Mouse (Mus musculus): ENCODE measurements around the gene Lrrc20.
A peak's percentile ranks its signal among the peaks of the same experiment; 100 is the strongest.
"Not testable (repeated sequence)": the region's sequence is repeated elsewhere in the genome, so short reads cannot be mapped to it uniquely, and the experiment has no call there.

Lrrc20 gene

DNA sequence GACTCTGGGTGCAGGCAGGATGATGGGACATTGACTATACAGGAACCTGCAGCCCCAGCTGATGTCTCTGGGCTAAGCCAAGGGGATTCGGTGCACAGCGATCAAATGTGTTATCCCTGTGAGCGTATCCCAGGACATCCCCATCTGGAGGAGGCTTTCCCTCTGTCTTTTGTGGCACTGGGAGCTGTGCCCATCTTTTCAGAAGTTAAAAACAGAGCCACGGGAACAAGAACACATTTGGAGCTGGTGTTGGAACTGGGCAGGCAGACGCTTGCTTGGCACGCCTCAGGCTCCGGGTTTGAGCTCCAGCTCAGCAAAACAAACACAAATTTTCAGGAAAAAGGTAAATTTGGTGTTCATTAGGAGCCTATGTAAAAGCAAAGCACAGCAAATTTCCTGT, 122.4 kb downstream of the Lrrc20 start:
- no peak for DNase-seq

- no peak for DNase-seq
Measured at GRCm38 (mm10) chr10:61599556-61600114, 124.0 kb downstream of the Lrrc20 start.

GRCm38 (mm10) chr10:61602283-61603033, 126.9 kb downstream of the Lrrc20 start:
- DNase-seq, result peak; percentile 30

DNA sequence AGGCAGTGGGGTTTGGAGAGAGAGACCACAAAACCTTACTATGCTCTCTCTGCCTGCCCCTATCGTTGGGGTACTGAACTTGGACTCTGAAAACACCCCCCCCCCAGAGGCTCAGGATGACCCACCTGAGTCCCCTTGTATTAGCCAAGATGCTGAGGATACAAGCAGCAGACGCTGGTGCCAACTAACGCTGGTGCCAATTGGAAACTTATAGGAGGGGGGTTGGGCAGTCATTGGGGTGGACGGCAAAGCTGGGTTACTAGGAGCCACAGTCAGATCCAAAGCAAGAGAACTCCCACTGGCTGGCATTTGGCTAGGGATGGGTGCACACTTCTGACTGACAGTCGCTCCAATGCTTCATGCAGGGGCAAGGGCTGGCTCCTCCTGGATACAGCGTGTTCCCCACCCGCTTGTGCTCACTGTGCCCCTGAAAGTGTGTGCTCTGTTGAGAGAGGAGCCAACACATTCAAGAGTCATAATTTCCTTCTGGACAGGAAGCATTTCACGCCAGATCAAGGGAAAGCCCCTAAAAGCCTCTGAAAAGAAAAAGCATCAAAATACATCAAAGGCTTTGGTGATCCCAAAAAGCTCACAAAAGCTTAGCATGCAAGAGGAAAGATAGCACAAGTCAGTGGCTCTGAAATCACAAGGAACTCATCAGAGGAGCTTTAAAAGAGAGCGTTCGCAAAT, 128.9 kb downstream of the Lrrc20 start:
- no peak for DNase-seq

DNA sequence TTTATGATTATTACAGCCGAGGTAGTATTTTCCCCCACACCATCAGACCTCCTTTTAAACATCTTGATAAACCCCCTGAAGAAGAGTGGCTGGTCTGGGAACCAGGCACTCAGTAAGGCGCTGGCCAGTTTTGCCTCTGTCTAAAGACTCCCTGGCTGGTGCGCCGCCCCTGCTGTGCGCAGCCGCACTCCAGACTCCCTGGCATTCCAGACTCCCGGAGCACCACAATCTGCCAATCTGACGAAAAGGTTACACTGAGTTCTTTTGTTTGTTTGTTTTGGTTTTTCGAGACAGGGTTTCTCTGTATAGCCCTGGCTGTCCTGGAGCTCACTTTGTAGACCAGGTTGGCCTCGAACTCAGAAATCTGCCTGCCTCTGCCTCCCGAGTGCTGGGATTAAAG, 129.8 kb downstream of the Lrrc20 start:
- DNase-seq, result not testable (repeated sequence)

- DNase-seq, result peak; percentile 52
Measured at GRCm38 (mm10) chr10:61605851-61606250, 130.2 kb downstream of the Lrrc20 start.

GRCm38 (mm10) chr10:61608233-61608632, 132.6 kb downstream of the Lrrc20 start:
- no peak for DNase-seq

DNA sequence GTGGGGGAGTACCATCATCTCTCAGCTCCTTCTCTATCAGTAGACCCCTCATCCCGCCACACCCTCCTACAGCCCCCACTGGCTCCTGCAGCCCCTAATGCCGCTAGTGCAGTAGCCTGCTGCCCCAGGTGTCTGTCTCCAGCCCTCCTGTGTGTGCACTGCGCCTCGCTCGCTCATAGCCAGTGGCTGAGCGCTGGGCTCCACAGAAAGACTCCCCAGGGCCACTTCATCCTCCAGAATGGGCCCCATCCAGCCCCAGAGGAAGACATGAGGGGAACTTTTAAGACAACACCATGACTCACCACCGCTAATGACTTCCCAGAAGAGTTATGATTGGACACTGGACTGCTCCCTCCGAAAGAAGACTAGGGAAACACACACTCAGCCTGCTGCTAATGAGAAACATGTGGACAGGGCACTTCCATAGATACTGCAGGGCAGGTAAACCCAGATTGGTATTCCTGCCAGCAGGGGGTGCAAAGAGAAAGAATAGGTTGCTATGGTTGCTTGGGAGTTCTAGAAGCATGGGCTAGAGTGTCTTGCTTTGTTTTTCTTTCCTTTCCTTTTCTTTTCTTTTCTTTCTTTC, 135.1 kb downstream of the Lrrc20 start:
- DNase-seq, result no peak

GRCm38 (mm10) chr10:61614311-61614710, 138.7 kb downstream of the Lrrc20 start:
- DNase-seq, result no peak

GRCm38 (mm10) chr10:61618528-61618927, 142.9 kb downstream of the Lrrc20 start:
- DNase-seq, result no peak

DNA sequence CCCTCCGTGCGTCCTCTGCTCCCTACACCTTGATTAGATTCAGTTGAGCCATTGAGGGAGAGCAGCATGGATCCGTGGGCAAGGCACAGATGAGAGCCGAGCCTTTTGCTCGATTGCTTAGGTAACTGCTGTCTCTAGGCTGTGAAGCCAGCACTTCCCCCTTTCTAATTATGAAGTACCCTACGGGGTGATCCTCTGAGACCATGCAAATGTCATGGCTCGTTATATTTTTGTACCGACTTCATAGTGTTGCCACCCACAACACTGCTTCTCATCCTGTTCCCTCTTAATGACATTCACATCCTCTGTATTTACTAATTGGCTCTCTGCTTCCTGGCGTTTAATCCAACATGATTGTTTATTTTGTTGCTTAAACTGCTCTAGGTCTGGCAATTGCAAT, 146.1 kb downstream of the Lrrc20 start:
- no peak for DNase-seq

- DNase-seq, result not testable (repeated sequence)
Measured at GRCm38 (mm10) chr10:61623874-61624273, 148.3 kb downstream of the Lrrc20 start.

DNA sequence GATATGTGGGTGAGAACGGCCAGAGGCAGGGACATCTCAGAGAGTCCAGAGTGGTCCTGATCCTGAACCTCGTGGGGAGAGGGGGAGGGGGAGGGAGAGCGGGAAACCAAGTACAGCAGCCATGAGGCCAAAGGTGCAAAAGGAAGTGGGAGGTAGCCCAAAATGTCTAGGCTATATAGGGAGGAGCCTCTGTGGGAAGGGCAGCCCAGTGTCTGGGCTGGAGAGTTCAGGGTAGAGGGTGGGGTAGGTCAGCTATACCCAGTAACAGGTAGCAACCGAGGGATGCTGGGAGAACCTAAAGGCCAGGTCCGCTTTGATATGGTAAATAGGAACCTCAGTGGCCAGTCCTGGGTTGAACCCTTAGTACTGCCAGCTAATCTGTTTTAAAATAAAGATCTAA, 149.2 kb downstream of the Lrrc20 start:
- DNase-seq, result no peak

GRCm38 (mm10) chr10:61625381-61626257, 150.0 kb downstream of the Lrrc20 start:
- DNase-seq, result no peak

DNA sequence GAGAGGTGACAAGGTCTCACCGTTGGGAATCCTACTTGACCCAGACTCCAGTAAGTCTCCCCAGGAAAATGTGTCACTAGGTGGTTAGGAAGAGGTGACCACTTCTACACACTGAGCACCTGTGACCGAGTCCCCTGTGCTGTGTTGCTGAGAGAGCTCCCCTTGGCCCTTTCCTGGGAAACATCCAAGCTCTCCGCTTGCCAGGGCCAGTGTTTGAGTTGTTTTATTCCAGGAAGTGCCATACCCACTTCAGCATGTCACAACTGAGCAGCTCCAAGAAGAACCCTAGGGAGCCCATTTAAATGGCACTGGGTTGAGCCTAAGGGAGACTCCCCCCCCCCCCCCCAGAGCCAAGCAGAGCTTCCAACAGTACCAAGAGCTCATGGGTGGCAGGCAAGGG, 150.9 kb downstream of the Lrrc20 start:
- no peak for DNase-seq

DNA sequence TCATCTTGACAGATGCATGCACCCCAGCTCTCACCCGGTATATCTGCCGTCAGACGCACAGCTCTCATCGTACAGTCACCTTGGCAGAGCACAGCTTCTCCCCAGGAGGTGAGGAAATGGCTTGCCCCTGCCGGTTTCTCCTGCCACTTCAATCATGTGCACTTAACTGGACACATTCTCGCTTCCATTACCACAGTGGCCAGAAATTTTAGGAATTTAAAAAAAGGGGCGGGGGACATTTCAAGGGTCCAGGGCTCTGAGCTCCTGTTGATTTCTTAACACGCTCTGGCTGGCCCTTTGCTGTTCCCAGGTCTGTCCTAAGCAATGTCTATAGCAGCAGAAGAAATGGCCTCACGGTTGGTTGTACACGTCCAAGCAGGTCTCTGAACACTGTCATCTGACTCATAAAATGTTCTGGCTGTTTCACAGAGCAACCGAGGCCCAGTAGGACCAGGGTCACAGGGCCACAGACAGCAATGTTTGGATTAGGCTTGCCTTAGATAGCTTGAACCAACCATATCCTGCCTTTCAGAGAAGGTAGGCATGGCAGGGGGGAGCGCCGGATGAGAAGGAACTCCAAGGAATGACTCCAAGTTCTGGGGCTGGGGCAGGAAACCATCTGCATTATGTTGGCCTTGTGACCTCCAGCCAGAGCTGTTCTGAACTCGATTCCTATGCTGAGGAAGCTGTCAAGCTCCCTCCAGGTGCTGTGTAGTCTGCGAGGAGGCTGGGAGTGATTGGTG, 151.8 kb downstream of the Lrrc20 start:
- no peak for DNase-seq

- no peak for DNase-seq
Measured at GRCm38 (mm10) chr10:61627938-61628250, 152.3 kb downstream of the Lrrc20 start.

All from cerebellum, adult 8-10 months (tissue).